Mouse (Mus musculus) liver, postnatal 0 days (tissue): Measurements from ENCODE around the gene Gm3435.
"Not testable (repeated sequence)": the region's sequence is repeated elsewhere in the genome, so short reads cannot be mapped to it uniquely, and the experiment has no call there.

Experiments
- CTCF ChIP-seq: sonication (generic); IDR thresholded peaks from 2 replicates; pipeline ENCODE4 v1.5.1; 2016; ENCODE audit warnings: antibody characterized with exemption, low read depth
- EP300 ChIP-seq: IDR thresholded peaks from 2 replicates; pipeline ENCODE4 v1.6.1; 2016; ENCODE audit warnings: antibody characterized with exemption, low read depth, mild to moderate bottlenecking

DNA sequence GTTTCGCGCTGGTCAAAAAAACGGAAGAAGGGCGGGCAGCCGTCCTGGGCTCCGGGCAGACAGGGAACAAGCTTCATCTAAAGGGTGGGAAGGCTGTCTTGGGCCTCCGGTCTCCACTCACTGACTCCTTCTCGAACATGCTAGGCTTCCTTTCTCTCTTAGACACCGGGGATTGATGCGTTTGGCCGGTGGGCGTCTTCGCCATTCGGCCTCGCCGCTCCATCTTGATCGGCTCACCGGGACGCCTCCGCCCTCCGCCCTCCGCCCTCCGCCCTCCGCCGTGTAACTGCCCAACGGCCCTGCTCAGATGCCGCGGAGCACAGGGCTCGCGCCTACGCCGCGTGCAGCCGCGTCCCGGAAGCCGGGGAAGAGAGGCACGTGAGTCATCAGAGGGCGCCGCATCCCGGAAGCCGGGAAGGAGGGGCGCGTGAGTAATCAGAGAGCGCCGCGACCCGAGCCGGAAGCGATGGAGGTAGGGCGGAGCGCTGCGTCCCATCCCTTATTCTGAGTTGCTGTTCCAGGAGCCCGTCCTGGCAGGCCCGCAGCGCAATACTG lies 31.3 kb downstream of the Gm3435 start, which contains the start of the genes Ermard, Tcte3 and Gm3448:
- not testable (repeated sequence) for TF ChIP-seq CTCF, EP300
